Comparison of ENCODE assay signal across 1 mouse cellular context in the genomic region with DNA sequence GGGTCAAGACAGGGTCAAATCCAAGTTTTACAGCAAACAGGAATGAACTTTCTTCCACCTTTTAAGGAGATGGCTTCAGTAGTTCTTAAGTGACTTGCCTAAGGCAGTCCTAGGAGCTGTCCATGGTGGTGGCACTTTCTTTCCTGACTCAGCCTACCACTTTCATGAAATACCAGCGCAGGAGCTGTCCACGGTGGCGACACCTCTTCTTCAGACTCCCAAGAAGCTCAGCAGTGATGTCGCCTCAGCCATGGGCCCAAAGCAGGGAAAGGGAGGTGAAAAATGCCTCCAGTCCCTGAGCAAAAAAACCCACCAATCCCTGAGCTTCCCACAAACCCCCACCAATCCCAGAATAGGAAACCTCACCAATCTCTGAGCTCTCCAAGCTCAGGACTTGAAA.
TF ChIP-seq lines count a peak whose summit lies in the region.

No protein-coding gene starts in this region.

TF ChIP-seq in MEL, 35 proteins besides CTCF, POLR2A, EP300 and RAD21 (continued from another document):
- TF ChIP-seq SIN3A (IDR thresholded peaks at IDR 0.05; ENCODE audit: low read length) (no peak), POLR2AphosphoS2 (IDR thresholded peaks at IDR 0.05; ENCODE audit: low read length) (no peak), ETS1 (IDR thresholded peaks at IDR 0.05; ENCODE audit: low read depth, low read length) (no peak), TAL1 (IDR thresholded peaks at IDR 0.05; ENCODE audit: low read length) (no peak), E2F4 (IDR thresholded peaks at IDR 0.05; ENCODE audit: borderline replicate concordance, low read depth, low read length) (no peak), GATA1 (IDR thresholded peaks at IDR 0.05; ENCODE audit: low read depth, low read length) (no peak), KAT2A (conservative IDR thresholded peaks at IDR 0.05; ENCODE audit: low read depth, low read length) (no peak), ZC3H11A (IDR thresholded peaks at IDR 0.05; ENCODE audit: low read depth, low read length) (no peak), CHD1 (IDR thresholded peaks at IDR 0.05; ENCODE audit: low read depth, low read length) (no peak), ZKSCAN1 (IDR thresholded peaks at IDR 0.05; ENCODE audit: low read depth, low read length) (no peak), MAX (IDR thresholded peaks at IDR 0.05; ENCODE audit: low read length) (no peak), ZMIZ1 (IDR thresholded peaks at IDR 0.05; ENCODE audit: low read depth, low read length) (no peak)
